Mouse (Mus musculus) cerebral cortex, adult 2 months (tissue): Measurements from ENCODE around the gene Smtnl1.

Experiments
- WGBS: fragments of 180-500 bp; shearing (Covaris S2); methylation state at CpG from one replicate; pipeline ENCODE4 v1.1.7; 2018; 5-methylcytosine and 5-hydroxymethylcytosine counted together

Smtnl1 gene

DNA sequence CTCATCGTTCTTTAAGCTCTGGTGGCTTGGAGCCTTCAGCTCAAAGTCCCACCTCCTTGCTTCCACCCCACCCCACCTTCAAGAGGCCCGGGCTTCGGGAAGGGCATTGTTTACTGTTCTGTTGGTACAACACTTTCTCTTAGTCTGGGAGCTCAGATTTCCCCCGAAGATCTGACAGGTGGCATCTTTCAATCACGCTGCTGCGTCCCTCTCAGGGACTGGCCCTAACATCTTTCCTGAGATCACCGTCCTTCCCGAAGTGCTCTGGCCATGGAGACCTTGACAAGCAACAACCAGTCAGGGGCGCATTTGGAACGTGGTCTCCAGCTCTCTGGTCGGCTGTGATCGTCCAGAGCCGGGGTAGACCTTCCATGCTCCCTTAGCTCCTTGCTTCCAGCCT, at the start of gene Smtnl1:
TSS of gene Smtnl1 (minus strand) at position 101 of the 400 bp plus-strand sequence.
- WGBS, result 69% methylated on average over 13 of the region's 13 CpGs

DNA sequence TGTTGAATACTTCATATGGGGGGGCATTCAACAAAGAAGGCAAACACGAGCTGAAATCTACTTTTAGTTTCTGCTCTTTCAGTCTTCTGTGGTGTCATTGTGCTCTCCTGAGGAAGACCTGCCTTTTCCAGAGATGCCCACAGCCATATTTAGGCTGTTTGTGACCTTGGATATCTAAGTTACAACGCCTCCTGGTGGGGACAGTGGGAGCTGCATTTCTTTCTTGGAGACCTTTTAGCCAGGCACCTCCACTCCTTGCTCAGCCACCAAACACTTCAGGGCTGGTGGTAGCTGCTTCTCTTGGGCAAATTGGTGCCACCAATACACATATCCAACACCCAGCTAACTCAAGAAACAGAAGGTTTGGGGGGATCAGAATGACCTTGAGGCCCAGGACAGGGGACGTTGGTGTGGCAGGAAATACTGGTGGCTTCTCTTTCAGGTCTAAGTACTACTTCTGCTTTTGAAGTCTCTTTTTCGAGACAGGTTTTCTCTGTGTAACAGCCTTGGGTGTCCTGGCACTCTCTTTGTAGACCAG, 48.2 kb upstream of the Smtnl1 start:
- 55% methylated on average over 4 of the region's 4 CpGs for WGBS

DNA sequence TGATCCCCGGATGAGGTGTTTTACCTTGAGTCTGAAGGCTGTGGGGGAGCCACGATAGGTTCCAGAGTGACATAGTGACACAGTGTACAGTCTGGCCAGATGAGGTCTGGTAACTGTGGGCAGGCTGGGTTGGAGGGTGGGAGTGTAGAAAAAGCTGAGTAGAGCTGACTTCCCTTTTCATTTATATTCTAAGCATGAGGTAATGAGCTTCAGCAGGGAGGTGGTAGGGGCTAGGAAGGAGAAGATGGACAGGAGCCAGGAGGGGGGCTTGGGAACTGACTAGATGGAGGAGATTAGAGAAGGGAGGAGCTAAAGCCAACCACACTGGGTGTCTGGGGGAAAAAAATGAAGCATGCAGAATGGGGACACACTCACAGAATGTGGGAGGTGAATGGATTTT, 46.5 kb upstream of the Smtnl1 start:
- 22% methylated on average over 2 of the region's 2 CpGs for WGBS

DNA sequence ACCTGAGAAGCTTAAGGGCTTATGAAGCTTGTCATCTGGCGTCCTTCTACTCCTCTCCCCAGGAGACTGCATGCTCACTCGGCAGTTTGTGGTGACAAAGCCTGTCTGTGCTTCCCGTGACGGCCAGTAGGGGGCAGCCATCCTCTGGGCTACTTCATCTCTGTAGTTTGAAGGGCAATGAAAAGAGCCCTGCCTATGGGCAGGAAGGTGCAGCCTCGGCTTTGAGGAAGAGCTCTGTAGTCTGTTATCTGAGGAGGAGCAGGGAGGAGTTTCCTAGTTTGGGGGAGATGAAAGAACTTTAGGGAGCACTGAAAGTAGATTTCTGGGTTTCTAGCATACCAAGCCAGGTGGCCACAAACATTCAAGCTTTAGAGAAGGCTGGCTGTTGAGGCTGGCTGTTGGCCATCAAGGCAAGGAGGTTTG, 46.1 kb upstream of the Smtnl1 start:
- WGBS, result 15% methylated on average over 5 of the region's 5 CpGs

DNA sequence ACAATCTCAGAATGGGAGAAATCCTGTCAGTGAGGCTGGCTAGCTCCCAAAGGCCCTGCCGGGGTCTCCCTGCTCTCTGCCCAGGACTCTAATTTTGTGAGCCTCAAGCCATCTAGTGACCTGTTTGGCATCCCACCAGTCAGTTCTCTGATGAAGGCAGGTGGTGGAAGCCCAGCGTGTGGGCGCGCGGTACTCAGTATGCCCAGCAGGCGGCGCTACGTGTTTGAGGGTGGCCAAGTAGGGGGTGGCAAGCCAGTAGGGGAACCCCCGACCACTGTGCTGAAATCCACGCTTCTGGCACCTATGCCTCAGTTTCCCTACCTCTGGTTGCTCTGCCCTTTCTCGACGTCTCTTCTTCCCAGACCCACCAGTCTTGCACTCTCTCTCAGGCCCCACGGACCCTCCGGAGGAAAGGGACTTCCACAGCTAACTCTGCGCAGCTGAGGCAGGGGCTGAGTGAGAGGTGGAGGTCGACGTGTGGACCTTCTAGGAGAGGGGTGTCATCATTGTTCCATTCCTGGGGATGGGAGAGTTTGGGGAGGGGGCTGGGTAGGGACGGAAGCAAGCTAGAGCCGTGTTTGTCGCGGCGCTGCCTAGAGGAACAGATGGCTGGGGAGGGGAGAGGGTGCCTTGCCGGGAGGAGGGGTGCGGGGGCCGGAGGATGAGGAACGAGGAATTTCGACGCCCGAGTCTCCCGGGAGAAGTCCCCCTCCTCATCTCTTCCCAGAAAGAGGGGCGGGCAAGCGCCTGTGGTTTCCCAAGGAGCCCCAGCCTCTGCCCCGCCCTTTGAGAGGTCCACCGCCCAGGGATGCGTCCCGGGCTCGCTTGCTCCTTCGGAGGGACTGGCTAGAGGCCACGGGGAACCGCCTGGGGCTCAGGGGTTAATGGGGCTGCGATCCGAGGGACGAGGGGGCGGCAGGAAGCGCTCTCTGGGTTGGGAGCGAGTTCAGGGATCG, 43.4 kb upstream of the Smtnl1 start:
- WGBS, result 2% methylated on average over 47 of the region's 47 CpGs

DNA sequence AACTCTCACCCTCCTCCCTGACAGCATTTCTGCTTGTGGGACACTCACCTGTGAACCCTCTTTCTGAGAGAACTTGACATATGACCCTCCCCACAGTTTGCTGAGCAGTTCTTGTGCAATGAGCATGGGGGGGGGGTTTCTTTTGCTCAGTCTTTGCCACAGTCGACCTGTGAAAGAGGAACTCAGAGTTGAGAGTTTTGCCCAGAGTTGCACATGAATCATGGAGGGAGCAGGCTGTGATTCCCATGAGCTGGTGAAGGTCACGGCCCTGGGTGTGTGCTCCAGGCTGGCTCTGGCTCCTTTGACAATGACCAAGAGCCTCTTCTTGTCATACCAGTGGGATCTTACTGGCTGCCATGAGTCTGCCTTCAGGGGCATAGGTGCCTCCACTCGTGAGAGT, 39.8 kb upstream of the Smtnl1 start:
- WGBS, result 79% methylated on average over 3 of the region's 3 CpGs

DNA sequence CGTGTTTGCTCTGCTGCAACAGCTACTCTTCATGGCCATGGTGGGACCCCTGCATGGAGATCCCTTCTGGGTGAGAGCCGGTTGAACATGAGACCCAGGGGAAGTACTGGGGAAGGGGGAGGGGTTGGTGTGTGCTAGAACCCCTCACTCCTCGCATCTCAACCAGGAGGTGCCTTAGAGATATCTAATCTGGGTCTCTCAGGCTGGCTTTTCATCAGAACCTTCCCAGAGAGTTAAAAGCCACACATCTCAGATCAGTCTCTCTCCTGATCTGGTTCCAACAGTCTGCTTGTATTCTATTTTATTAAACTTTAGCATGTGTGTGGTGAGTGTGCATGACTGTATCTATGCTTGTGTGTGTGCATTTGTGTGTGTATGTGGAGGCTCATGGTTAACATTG, 39.0 kb upstream of the Smtnl1 start:
- WGBS, result 95% methylated on average over 3 of the region's 3 CpGs

DNA sequence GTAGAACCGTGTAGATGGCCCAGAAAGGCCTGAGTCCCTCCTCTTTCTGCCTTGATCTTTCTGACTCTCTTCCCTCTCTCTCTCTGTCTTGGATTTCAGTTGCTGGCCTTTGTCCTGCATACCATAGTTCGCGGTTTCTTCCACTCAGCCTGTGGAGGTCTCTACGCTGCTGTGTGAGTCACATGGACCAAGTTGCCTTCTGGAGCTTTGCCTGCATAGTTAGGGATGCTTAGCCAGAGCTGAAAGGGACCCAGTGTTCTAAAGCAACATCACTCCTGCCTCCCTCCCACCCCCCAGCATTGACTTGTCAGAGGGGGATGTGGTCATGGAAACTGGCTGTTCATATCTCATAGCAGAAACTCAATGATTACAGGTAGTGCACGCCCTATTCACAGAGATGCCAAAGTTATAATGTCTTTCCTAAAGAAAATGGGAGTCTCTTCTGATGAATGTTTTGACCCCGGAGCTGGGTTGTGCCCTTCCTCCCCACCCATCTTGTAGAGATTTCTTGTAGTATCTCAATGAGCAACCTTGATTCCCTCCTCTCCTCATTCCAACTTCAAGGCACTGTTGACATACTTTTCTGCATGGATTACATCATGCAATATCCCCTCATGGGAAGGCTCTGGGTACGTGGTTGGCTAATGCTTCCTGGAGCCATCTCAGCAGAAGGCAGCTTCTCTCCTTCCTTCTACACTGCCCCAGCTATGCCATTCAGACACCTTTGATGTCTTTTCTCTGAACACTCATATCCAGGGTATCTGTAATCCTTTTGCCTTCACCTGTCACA, 37.7 kb upstream of the Smtnl1 start:
- 79% methylated on average over 7 of the region's 7 CpGs for WGBS

DNA sequence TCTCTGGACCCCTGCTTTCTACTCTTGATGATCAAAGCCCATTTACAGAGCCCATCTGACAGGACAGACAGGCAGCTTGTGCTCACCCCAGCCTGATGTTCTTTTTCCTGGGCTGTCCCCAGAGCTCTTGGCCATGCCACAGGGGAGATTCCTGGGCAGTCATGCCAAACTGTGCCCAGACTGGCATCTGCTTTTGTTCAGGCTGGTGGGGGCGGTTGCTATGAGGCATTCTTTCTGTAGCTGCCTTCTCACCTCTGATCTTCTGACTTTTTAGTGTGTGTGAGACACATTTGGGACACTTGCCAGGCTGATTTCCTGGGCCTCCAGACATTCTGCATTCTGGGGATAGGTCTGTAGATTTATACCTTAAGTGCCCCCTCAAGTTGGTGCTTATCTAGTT, 36.1 kb upstream of the Smtnl1 start:
- WGBS, result 93% methylated on average over 1 of the region's 1 CpGs

DNA sequence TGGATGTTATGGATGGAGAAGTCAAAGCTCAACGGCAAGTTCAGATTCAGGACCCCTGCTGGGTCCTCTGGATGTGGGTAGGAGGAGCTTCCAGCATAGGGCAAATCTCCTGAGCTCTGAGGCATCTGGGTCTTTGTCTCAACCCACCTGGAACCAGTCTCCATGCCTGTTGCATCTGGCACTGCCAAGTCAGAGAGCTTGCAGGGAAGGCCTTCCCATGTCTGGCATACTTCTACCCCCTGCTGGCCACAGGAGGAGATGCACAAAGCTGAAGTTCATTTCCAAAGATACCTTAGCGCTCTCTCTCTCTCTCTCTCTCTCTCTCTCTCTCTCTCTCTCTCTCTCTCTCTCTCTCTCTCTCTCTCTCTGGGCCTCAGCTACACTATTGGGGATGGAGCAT, 33.3 kb upstream of the Smtnl1 start:
- WGBS, result 56% methylated on average over 2 of the region's 2 CpGs

DNA sequence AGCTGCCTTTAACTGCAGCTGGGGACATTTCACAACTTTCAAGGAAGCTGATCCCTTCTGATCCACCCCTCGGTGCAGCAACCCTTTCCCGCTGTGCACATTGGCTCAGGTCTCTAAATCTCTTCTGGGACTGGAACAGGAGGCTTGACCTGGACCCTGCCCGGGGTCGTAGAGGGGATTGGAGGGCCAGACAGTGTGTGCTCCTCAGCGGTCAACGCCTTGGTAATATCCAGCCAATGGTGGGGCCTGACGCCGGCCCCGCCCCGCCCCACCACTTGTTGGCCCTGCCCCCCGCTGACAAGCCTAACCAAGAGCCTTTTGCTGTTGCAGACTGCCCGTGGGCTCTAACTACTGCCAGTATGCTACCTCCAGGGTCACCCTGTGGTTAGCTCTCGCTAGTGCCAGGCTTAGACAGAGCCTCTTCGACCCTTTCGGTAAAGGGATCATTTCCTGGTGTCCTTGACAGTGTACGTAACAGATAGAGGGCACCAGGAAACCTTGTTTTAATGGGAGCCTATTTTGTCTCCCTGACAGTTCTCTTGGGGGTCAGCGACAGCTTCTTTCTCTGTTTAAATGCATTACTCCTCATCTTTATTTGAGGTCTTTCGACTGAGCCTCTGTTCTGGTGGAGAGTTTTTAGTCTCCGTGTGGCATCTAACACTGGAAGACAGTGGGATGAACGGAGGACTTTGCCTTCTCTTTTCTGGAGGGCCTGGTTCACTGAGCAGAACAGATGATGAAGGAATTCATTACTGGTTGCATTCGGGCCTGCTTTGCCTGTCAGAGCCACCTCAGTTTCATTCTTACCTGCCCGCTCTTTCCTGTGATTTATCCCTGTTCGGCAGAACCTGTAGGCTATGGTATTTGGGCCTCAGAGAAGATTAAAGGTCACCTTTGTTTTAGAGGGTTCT, 28.9 kb upstream of the Smtnl1 start:
- WGBS, result 55% methylated on average over 23 of the region's 23 CpGs

DNA sequence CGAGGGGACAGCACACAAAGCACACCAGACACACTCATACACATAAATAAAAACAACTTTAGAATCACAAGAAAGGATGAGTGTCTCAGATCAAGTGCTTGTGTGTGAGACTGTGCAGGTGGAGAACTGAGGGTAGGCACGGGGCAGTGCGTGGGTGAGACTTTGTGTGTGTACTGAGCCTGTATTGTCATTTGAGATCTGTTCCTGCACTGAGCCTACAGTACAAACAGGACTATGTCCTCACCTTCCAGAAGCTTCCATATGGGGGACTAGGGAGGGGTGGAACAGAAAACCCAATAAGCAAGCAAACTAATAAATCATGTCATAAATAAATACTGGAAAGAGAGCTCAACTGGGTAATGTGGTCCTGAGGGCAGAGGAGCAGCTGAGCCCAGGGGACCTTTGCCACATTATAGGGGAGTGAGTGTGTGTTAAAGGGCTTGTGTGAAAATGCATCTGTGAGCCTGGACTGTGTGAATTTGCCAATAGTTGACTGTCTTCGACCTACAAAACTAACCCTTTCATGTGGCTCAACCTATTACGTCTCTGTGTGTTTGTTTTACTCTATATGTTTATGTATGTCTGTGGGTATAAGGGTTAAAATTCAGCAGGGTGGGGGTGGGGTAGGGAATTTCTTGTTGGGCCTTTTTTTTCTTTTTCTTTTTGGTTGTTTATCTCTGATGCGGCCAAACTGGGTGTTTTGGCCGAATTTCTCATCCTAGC, 28.1 kb upstream of the Smtnl1 start:
- WGBS, result 77% methylated on average over 7 of the region's 7 CpGs

DNA sequence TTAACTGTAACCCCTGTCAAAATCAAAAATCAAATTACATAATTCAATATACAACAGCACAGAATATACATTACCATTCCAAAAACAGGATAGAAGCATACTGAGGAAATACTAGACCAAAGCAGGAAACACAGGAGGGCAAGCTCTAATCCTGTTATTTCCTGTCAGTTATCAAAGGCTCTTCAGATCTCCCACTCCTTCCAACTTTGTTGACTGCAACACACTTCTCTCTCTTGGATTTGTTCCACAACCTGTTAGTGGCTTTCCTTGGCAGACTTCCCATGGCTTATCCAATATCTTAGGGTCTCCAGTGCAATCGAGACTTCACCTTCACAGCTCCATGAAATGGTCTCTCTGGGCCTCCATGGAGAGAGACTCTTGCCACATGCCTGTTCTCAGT, 22.8 kb upstream of the Smtnl1 start:
- 54% methylated on average over 1 of the region's 1 CpGs for WGBS

DNA sequence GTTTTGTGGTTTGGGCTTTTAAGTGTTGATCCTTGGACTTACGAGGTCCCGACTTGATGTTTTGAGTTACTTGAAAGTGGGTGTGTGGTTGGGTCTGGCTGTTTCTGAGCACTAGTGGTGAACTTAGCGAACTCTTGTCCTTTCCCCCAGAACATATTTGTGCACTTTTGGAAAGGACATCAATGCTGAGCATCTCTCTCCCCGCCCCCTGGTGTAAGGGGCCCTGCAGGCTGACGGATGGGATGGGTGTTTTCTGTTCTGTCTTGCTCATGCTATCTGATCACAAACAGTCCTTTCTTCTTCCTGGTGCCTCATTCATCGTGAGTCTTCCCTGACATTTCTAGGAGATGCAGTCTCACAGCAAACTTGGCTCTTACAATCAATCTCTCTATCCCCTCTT, 21.2 kb upstream of the Smtnl1 start:
- WGBS, result 84% methylated on average over 6 of the region's 6 CpGs

DNA sequence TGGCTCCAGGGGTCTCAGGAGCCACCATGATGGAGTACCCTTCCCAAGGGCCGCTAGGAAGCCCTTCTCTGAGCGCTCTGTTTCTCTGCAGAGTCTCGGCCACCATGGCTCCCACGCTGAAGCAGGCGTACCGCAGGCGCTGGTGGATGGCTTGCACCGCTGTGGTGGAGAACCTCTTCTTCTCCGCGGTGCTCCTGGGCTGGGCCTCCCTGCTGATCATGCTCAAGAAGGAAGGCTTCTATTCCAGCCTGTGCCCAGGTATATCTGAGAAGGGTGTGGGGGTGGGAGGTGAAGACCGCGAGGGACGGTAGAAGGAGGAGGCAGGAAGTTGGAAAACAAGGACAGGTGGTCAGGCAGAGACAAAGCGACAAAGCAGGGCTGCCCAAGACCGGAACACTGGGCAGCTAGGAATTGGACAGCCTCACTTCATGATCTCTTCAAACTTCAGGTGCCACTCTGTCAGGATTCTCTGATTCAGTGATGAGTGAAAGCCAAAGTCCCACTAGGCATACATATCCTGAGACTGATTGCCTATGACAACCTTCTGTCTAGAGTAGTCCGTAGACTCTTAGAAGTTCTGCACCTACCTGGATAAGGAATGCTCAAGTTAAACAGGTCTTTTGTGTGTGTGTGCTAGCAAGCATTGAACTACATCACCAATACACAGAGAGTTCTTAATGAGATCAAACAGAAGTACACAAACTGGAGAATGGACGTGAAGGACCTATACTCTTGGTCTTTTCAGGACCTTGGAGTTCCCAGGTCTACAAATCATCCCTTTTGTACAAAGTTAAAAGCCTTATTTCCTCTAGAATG, 18.5 kb upstream of the Smtnl1 start:
- whole genome bisulfite sequencing, result 13% methylated on average over 17 of the region's 17 CpGs

DNA sequence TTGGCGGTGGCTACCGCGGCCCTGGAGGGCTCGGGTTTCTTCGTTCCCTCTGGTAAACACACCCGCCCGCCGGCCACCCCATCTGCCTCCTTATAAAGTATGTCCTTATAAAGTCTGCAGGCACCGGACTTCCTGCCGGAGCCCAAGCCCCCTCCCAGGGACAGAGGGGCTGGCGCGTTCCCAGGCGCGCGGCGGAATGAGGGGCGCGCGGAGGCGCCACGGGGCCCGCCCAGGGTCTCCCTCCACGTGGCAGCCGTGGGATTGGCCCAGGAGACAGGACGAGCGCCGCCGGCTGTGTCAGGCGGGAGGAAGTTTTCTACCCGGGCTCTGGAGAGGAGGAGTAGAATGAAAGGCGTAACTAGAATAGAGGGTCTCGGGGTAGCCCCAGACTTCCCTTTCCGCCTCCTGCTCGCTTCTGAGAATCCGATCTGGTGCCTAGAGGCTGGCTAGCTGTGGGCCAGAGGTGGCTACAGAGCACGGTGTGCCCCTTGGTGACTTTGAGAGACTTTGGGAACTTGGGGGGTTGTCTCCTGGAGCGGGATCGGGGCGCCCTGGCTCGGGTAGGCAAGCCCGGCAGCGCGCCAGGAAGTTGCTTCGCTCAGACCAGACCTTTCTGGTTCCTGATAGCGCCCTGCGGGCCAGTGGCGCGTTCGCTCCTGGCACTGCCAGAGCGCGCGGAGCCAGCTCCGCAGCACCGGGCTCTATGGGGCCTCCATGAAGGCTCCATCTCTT, 17.7 kb upstream of the Smtnl1 start:
- WGBS, result 1% methylated on average over 54 of the region's 54 CpGs

DNA sequence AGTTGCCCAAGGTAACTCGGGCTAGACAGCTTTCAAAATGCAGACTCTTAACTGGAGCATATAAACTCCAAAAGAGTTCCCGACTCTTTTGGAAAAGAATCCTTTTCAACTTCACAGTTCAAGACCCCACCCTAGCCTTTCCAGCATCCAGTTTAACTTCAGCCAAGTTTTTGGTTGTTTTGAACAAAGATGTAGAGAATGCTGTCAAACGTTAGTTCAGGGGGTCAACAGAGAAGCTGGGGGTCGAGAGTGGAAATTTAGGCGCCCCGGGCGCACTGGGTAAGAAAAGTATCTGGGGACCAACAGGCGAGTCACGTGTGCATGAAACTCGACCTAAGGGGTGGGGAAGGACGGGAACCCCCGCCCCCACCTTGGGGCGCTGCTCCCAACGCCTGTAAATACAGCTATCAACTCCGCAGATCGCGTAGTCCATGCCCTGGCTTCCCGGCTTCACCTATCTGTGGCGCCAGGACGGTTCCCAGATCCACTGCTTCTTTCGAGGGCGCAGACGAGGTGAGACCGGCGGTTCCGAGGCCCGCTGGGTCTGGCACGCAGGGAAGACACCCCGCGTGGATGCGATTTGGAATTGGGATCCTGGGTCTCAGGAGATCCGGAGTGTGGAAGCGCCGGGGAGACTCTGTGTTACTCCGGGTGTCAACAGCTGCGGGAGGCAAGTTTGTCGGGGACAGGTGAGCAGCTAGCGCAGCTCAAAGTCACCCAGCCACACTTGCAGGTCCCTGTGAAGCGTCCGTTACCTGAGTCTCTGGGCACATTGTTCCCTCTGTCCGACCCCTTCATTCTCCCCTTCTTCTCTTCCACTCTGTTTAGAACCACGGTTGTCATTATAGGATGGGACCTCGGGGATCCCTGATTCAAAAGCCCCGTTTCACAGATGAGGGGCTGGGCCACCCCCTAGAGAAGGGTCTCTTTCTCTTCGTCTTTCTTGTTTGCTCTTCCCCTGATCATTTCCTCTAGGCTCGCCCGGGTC, 16.8 kb upstream of the Smtnl1 start:
- WGBS, result 3% methylated on average over 47 of the region's 47 CpGs

DNA sequence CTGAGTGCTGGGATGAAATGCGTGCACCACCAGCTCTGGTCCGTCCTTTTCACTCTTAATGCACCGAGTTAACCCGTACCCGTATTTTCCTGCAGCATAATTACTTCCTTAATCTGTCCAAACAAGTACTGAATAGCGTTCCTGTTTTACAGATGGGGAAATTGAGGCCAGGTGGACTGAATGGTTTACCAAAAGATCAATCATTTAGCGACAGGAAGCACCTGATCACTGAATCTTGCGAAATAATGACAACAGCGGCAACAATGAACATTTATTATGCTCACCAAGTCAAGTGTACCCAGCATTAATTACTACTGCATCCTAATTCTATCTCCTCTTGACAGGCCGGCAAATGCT, 16.1 kb upstream of the Smtnl1 start, which contains the start of gene Slc43a1:
TSS of gene Slc43a1 (plus strand) at position 258 of the 357 bp plus-strand sequence.
- WGBS, result 47% methylated on average over 10 of the region's 10 CpGs
